Mouse (Mus musculus) ovary, postnatal 36 days (tissue): ENCODE data around the gene Btbd9.
A peak's percentile ranks its signal among the peaks of the same experiment; 100 is the strongest.
"Not testable (repeated sequence)": the region's sequence is repeated elsewhere in the genome, so short reads cannot be mapped to it uniquely, and the experiment has no call there.

ENCODE experiments used
- DNase-seq: peaks from one replicate; pipeline ENCODE4 v3.0.0; 2022; ENCODE audit warnings: low spot score, mixed read lengths

The Btbd9 gene

GRCm38 (mm10) chr17:30512007-30512406 is 64.3 kb downstream of the Btbd9 start:
- DNase-seq, result no peak

GRCm38 (mm10) chr17:30511399-30511798 is 64.9 kb downstream of the Btbd9 start:
- no peak for DNase-seq

DNA sequence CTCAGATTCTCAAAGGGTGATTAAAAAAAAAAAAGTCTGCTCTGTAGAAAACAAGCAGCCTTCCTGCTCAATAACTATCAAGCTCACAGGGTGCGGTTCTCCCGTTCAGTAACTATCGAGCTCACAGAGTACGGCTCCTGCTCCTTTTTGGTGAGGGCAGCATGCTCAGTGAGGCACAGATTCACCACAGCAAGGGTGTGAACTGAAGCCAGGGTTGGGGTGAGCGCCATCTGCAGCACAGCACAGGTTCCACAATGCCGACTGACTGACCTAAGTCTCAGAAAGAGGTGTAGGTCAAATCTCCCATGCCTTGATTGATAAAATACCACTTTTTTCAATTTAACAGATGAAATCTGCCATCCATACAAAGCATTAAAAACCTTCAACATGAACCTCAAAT is 66.1 kb downstream of the Btbd9 start:
- DNase-seq, result no peak

GRCm38 (mm10) chr17:30509646-30510045 is 66.6 kb downstream of the Btbd9 start:
- no peak for DNase-seq

- no peak for DNase-seq
Observed at GRCm38 (mm10) chr17:30507636-30508576, 68.4 kb downstream of the Btbd9 start.

- DNase-seq, result no peak
Observed at GRCm38 (mm10) chr17:30506916-30507315, 69.4 kb downstream of the Btbd9 start.

DNA sequence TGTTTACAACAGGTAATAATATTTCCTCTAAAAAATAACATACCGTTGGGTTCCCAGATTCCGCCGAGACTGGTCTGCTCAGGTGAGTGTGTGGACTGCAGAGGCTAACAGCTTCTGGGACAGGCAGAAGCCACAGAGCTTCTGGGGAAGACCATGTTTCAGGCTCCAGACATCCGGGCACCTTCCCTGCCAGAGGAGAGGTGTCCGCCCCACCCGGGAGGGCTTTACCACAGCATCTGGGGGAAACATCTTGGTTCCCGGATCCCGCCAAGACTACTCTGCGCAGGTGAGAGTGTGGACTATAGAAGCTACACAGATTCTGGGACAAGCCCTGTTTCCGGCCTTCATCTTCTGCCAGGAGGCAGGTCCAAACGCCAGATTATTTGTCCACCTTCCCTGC is 76.7 kb downstream of the Btbd9 start:
- DNase-seq, result not testable (repeated sequence)

DNA sequence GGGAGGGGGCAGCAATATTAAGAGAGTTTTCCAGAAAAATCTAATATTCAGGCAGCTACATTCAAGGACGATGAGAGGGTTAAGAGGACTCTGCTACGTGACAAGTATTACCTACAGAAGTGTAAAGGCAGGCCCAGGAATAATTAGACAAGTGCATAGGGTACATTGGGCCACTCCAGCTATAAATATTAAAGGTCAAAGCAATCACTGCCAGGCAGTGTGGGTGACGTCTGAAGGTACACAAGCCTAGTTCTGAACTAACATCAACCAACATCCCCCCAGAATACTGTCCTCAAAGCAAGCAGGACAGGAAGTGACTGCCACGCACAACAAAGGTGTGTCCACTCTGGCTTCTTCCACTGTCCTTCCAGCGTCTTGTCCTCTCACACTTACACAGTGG is 77.5 kb downstream of the Btbd9 start:
- no peak for DNase-seq

DNA sequence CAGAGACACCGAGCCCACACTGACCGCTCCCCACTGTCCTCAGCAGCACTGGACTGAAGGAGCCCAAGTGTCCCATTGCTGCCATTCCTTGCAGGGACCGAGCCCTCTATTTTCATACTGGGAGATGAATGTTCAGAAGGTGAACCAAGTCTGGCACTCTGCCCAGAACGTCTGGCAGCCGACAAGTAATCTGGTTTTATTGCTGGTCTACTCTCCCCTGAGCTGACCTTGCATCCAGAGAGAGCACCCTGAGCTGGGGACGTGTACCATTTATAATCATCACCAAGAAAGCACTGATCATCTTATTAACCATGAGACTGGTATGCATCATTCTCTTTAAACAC is 77.9 kb downstream of the Btbd9 start:
- DNase-seq, result peak; percentile 30

GRCm38 (mm10) chr17:30497525-30498375 is 78.5 kb downstream of the Btbd9 start:
- DNase-seq, result no peak

- DNase-seq, result no peak
Observed at GRCm38 (mm10) chr17:30495567-30495966, 80.7 kb downstream of the Btbd9 start.

- no peak for DNase-seq
Observed at GRCm38 (mm10) chr17:30495154-30495553, 81.1 kb downstream of the Btbd9 start.

DNA sequence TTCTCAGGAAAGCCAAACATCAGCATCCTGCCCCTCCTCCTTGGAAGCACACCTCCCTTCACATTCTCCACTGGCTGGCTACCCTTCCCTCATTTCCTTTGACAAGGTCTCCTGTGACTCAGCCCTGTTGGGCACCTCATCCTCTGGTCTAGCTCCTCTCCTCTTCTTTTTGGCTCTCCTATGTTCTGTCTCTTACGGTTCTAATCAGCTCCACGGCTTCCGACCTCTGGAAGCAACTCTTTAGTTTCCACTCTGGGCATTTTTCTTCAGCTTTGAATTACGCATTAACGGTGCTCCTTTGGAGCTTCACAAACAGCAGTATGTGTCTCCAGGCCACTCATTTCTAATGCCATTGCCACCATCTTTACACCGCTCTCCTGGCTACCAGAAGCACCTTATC is 82.8 kb downstream of the Btbd9 start:
- no peak for DNase-seq

GRCm38 (mm10) chr17:30492191-30492590 is 84.1 kb downstream of the Btbd9 start:
- no peak for DNase-seq

- DNase-seq, result no peak
Observed at GRCm38 (mm10) chr17:30491601-30492000, 84.7 kb downstream of the Btbd9 start.

GRCm38 (mm10) chr17:30490601-30491000 is 85.7 kb downstream of the Btbd9 start:
- DNase-seq, result no peak

GRCm38 (mm10) chr17:30490086-30490485 is 86.2 kb downstream of the Btbd9 start:
- no peak for DNase-seq

- no peak for DNase-seq
Observed at GRCm38 (mm10) chr17:30489629-30490028, 86.7 kb downstream of the Btbd9 start.

DNA sequence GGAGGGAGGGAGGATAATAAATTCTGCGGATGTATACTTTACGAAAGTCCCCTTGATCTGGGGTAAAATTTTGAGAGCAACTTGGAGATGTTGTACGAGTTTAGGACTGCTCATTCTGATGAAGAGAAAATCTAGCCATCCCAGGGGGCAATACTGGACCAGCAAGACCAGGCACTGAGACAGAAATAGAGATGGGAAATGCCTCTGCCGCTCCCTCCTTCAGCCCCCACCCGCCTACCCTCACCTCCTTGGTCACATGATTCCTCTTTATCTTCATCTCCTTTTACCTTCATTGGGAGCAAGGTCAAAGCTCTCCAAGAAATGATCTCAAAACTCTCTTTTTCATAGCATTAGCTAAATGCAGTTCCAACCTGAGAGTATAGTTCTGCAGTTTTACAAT is 88.6 kb downstream of the Btbd9 start:
- no peak for DNase-seq

GRCm38 (mm10) chr17:30485067-30485854 is 91.0 kb downstream of the Btbd9 start:
- no peak for DNase-seq

GRCm38 (mm10) chr17:30484446-30485066 is 91.7 kb downstream of the Btbd9 start:
- no peak for DNase-seq

DNA sequence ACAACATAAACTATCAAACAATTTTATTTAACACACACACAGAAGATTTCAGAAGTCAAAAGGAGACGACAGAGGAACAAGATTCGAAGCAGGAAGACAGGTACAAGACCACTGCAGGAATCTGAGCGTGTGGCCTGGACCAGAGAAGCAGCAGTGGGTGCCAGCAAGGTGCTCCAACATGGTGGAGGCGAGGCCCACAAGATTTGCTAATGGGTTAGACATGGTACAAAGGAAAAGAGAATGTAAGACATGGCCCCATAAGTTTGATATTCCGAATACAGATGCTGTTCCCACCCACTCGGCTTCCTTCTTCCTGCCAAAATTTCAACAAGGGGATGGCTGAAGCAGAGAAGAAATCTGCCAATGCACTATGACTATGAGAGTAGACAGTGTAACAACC is 94.5 kb downstream of the Btbd9 start:
- no peak for DNase-seq
